In the genomic region with DNA sequence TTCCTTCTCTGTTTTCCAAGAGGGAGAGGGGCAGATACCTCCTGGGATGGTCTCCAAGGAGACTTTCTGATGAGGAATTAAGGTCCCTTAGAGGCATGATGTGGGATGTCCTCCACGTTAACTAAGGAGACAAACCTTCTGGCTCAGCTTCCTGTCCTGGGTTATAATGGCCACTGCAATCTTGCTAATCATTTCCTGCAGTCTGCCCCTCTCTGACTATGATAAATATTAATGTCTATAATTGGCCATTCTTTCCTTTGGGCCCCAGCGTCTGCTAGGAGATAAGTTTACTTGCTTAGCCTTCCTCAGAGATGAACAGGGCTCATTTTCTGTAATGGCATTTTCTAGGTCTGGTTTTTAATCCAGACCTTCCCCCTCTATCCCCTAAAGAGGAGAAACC, we compare ENCODE assay signal across 23 mouse cellular contexts. TPM values are rescaled to one million over a fixed set of nuclear protein-coding genes. Genes with fewer than 3 reads are reported as not detected.
A peak's percentile ranks its signal among the peaks of the same experiment; 100 is the strongest.
DNase-seq lines count a peak whose midpoint lies in the region; ATAC-seq and TF ChIP-seq lines count a peak whose summit lies in the region.
"Had no signal": no experiment of that assay in that cellular context is flagged by ENCODE, and none has a peak within 500 bp of the region (broad histone marks: within the 10 kb centered on the region; RNA-seq: fewer than 3 reads in every experiment).

No protein-coding gene starts in this region.

- no peaks in the 10 kb centered on the region for H3K79me2 ChIP-seq in MEL (ENCODE audit: control insufficient read depth, insufficient read depth, low read length, poor library complexity)

- DNase-seq in kidney, postnatal 0 days (ENCODE audit: low spot score) = peak; percentile 39
- DNase-seq in kidney, adult 8-10 months = no peak
- peak; percentile 26 for DNase-seq in MEL (ENCODE audit: low read depth, low spot score)
- DNase-seq in gastrocnemius, postnatal 36 days = no peak
- no peak for DNase-seq in layer of hippocampus, adult 9-10 months (ENCODE audit: low spot score)
- DNase-seq: adrenal gland, postnatal 14 days; B cell, adult 2 months; cerebellum, adult 8-10 months; cerebellum, postnatal 36 days; forebrain, postnatal 0 days; gastrocnemius, postnatal 25 days; kidney, adult 9 months; kidney, postnatal 36 days; lung, adult 18-20 months; lung, postnatal 4 days; thymus, adult 2 months had no signal

- no peak for TF ChIP-seq CTCF in kidney, postnatal 0 days (IDR thresholded peaks at IDR 0.05; ENCODE audit: low read depth)
- no peak for TF ChIP-seq CTCF in MEL (IDR thresholded peaks at IDR 0.05 in 2 of 3, conservative IDR thresholded peaks at IDR 0.05 in 1 of 3; ENCODE audit: control insufficient read depth in 1 of 3, insufficient read depth in 1 of 3, low read depth in 2 of 3, low read length in 3 of 3, poor library complexity in 1 of 3, severe bottlenecking in 1 of 3)

- TF ChIP-seq EP300 in MEL (IDR thresholded peaks at IDR 0.05; ENCODE audit: low read depth in 1 of 2, low read length in 2 of 2) = peak; percentile 60 to 66; a peak in 3 of 4 replicates

- H3K4me2 ChIP-seq in kidney, postnatal 0 days (ENCODE audit: low read length) = no peak overlapping the region
- H3K4me2 ChIP-seq in intestine, embryonic 16.5 days (ENCODE audit: low read depth, low read length) = no peak overlapping the region
- H3K4me2 ChIP-seq: hindbrain, embryonic 13.5 days; midbrain, embryonic 12.5 days had no signal

- H3K27me3 ChIP-seq in kidney, postnatal 0 days (ENCODE audit: insufficient read depth, low read length) = no peaks in the 10 kb centered on the region
- no peaks in the 10 kb centered on the region; a peak in 1 of 4 replicates for H3K27me3 ChIP-seq in MEL (ENCODE audit: control insufficient read depth in 1 of 2, insufficient read depth in 2 of 2, low read length in 2 of 2)
- no peaks in the 10 kb centered on the region for H3K27me3 ChIP-seq in intestine, embryonic 16.5 days (replicated peaks; ENCODE audit: control insufficient read depth, insufficient read depth, low read length)
- H3K27me3 ChIP-seq: hindbrain, embryonic 13.5 days; midbrain, embryonic 12.5 days had no signal

- no peaks in the 10 kb centered on the region for H3K9me3 ChIP-seq in kidney, postnatal 0 days (replicated peaks; ENCODE audit: low read length)
- H3K9me3 ChIP-seq in MEL (replicated peaks; ENCODE audit: insufficient read depth, low read length) = no peaks in the 10 kb centered on the region
- H3K9me3 ChIP-seq in intestine, embryonic 16.5 days (ENCODE audit: control insufficient read depth, low read length) = no peaks in the 10 kb centered on the region
- H3K9me3 ChIP-seq: forebrain, embryonic 10.5 days; G1E; hindbrain, embryonic 13.5 days; midbrain, embryonic 12.5 days had no signal

- no peak overlapping the region for H3K9ac ChIP-seq in kidney, postnatal 0 days (ENCODE audit: low read depth, low read length)
- H3K9ac ChIP-seq in MEL (ENCODE audit: control insufficient read depth, low read depth, low read length, poor library complexity, severe bottlenecking) = no peak overlapping the region
- no peak overlapping the region for H3K9ac ChIP-seq in intestine, embryonic 16.5 days (ENCODE audit: low read depth, low read length)
- H3K9ac ChIP-seq: forebrain, postnatal 0 days; hindbrain, embryonic 13.5 days; midbrain, embryonic 12.5 days had no signal

- no peaks in the 10 kb centered on the region for H3K36me3 ChIP-seq in kidney, postnatal 0 days (ENCODE audit: insufficient read depth, low read length)
- H3K36me3 ChIP-seq in MEL (ENCODE audit: control insufficient read depth in 1 of 2, insufficient read depth in 2 of 2, low read length in 2 of 2) = no peaks in the 10 kb centered on the region; a peak in 2 of 4 replicates
- no peaks in the 10 kb centered on the region for H3K36me3 ChIP-seq in intestine, embryonic 16.5 days (ENCODE audit: control insufficient read depth, insufficient read depth, low read length)
- H3K36me3 ChIP-seq: forebrain, embryonic 10.5 days; G1E; hindbrain, embryonic 13.5 days; midbrain, embryonic 12.5 days had no signal

- ATAC-seq in kidney, postnatal 0 days (replicated peaks; ENCODE audit: low FRiP score, low read depth) = no peak
- no peak for ATAC-seq in intestine, embryonic 16.5 days
- peak; percentile 30; the same call in 1 of the 2 replicates for ATAC-seq in megakaryocyte progenitor cell, adult 5-6 weeks (replicated peaks; ENCODE audit: poor library complexity)
- ATAC-seq: forebrain, postnatal 0 days had no signal

- no peak for TF ChIP-seq POLR2A in MEL (IDR thresholded peaks at IDR 0.05; ENCODE audit: control insufficient read depth in 1 of 2, insufficient read depth in 1 of 2, low read depth in 1 of 2, low read length in 2 of 2, poor library complexity in 1 of 2)

- no peak for TF ChIP-seq RAD21 in MEL (IDR thresholded peaks at IDR 0.05; ENCODE audit: low read depth, low read length)

- H3K4me3 ChIP-seq in kidney, postnatal 0 days (replicated peaks; ENCODE audit: low read depth, low read length) = no peak overlapping the region
- H3K4me3 ChIP-seq in MEL (ENCODE audit: control insufficient read depth in 1 of 2, insufficient read depth in 1 of 2, low read depth in 2 of 2, low read length in 2 of 2) = no peak overlapping the region
- H3K4me3 ChIP-seq in intestine, embryonic 16.5 days (ENCODE audit: low read length) = no peak overlapping the region
- H3K4me3 ChIP-seq: forebrain, embryonic 10.5 days; hindbrain, embryonic 13.5 days; midbrain, embryonic 12.5 days had no signal

- no peak overlapping the region for H3K27ac ChIP-seq in kidney, postnatal 0 days
- no peak overlapping the region for H3K27ac ChIP-seq in MEL (ENCODE audit: control insufficient read depth, low read depth, low read length)
- H3K27ac ChIP-seq in intestine, embryonic 16.5 days (ENCODE audit: low read length) = peak overlapping the region; percentile 43
- H3K27ac ChIP-seq: forebrain, embryonic 10.5 days; hindbrain, embryonic 13.5 days; midbrain, embryonic 12.5 days; stomach, postnatal 0 days had no signal

- H3K4me1 ChIP-seq in kidney, postnatal 0 days (replicated peaks; ENCODE audit: insufficient read depth, low read length) = no peaks in the 10 kb centered on the region
- 0 out of 4 replicates have a peak, but pooled peaks cover 0 to 5% of the 10 kb centered on the region in 2 experiments for H3K4me1 ChIP-seq in MEL (ENCODE audit: control insufficient read depth in 1 of 2, insufficient read depth in 2 of 2, low read length in 2 of 2)
- H3K4me1 ChIP-seq in intestine, embryonic 16.5 days (ENCODE audit: control insufficient read depth, insufficient read depth, low read length) = peaks cover 17% of the 10 kb centered on the region
- H3K4me1 ChIP-seq: hindbrain, embryonic 13.5 days; midbrain, embryonic 12.5 days had no signal

- intact Hi-C loops in gastrocnemius, postnatal 36 days (cut with DNase I) = no loop called here

- WGBS in kidney, postnatal 0 days = 47% methylated on average over 2 of the region's 2 CpGs
- 14% methylated on average over 2 of the region's 2 CpGs for WGBS in intestine, embryonic 16.5 days

TF ChIP-seq in MEL, 35 proteins besides CTCF, POLR2A, EP300 and RAD21:
- peak; percentile 59 for TF ChIP-seq GATA1 (IDR thresholded peaks at IDR 0.05; ENCODE audit: low read depth, low read length)
- no peak for TF ChIP-seq MYC (IDR thresholded peaks at IDR 0.05; ENCODE audit: low read depth, low read length)
- no peak for TF ChIP-seq MYB (IDR thresholded peaks at IDR 0.05; ENCODE audit: low read depth, low read length)
- TF ChIP-seq GABPA (IDR thresholded peaks at IDR 0.05; ENCODE audit: low read depth, low read length) = no peak

RNA-seq across cellular contexts. Expression of a gene that starts 29.7 kb away (rescaled TPM):
- polyA plus RNA-seq in kidney, postnatal 0 days (2015; fragmentation: Nextera tagmentation; extraction: Ambion mirVana) = 16.7 and 17.0 TPM in 2 replicates
- total RNA-seq in MEL (2012; rRNA removed) = not detected in 2 replicates
- polyA plus RNA-seq in MEL (2012; ENCODE audit: insufficient read depth in 1 of 2, insufficient read length in 2 of 2, low read depth in 1 of 2, low replicate concordance in 2 of 2, missing spikeins in 1 of 2) = not detected
- 24.0 and 25.9 TPM in 2 replicates for polyA plus RNA-seq in intestine, embryonic 16.5 days (2015; fragmentation: Nextera tagmentation; extraction: Ambion mirVana)
- total RNA-seq in megakaryocyte progenitor cell, adult 5-6 weeks (2015) = 0.15 TPM in 1 of 2 replicates, not detected in the other
- not detected in 2 replicates for total RNA-seq in megakaryocyte progenitor cell, adult 5-6 weeks (2017)
- total RNA-seq in gastrocnemius, postnatal 36 days (2021) = 1 to 10 TPM in 1 of 2 experiments, under 1 TPM in 1; 0.94 to 1.3 TPM
- polyA plus RNA-seq: G1E had no signal

RNA-seq across cellular contexts. Expression of a gene that starts 53.1 kb away (rescaled TPM):
- polyA plus RNA-seq in kidney, postnatal 0 days (2015; fragmentation: Nextera tagmentation; extraction: Ambion mirVana) = 15.1 and 16.0 TPM in 2 replicates
- total RNA-seq in MEL (2012; rRNA removed) = not detected in 2 replicates
- polyA plus RNA-seq in MEL (2012; ENCODE audit: insufficient read depth in 1 of 2, insufficient read length in 2 of 2, low read depth in 1 of 2, low replicate concordance in 2 of 2, missing spikeins in 1 of 2) = not detected
- polyA plus RNA-seq in intestine, embryonic 16.5 days (2015; fragmentation: Nextera tagmentation; extraction: Ambion mirVana) = 16.6 and 16.9 TPM in 2 replicates
- 1.2 and 2.4 TPM in 2 replicates for total RNA-seq in megakaryocyte progenitor cell, adult 5-6 weeks (2015)
- 0.41 and 1.5 TPM in 2 replicates for total RNA-seq in megakaryocyte progenitor cell, adult 5-6 weeks (2017)
- 1 to 10 TPM; 7.3 to 7.6 TPM for total RNA-seq in gastrocnemius, postnatal 36 days (2021)
- polyA plus RNA-seq: G1E had no signal

Comparison
In these comparisons a context has a peak if more than half of its experiments do, and no peak if none do; other contexts are left out.
1. DNase-seq: peak in kidney, postnatal 0 days (single experiment) and MEL (single experiment); none in kidney, adult 8-10 months (0 of 2), gastrocnemius, postnatal 36 days (0 of 2) and layer of hippocampus, adult 9-10 months (single experiment).